Mouse (Mus musculus): ENCODE results near the gene Adamtsl3.

DNA sequence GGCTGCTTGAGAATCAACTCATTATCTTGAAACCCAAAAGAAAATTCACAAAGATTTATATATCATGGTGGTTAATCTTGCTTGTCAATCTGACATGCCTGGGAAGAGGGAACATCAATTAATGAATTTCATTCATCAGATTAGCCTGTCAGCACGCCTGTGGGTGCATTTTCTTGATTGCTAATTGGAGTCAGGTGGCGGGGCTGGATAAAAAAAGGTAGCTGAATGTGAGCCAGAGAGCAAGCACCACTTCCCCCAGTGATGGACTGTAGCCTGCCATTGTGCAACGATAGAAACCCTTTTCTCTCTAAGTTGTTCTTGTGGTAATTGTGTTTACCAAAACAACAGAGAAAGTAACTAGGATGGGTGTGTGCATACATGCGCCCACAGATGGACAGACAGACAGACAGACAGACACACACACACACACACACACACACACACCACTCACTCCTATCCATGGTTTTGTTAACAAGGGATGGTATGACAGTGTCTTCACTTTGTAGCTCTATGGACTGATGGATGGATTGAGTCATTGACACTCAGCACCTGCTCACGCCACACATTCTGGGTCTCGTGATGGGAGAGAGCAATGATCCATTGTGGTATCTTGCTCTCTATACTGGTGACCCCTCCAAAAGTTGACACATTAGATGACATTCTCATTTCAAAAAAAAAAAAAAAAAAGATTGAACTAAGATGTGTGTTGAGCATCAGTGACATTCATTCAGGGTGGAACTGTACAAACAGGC, 59.1 kb downstream of the Adamtsl3 start:
- no peak for TF ChIP-seq CTCF (IDR thresholded peaks at IDR 0.05; ENCODE audit: extremely low read depth, insufficient read depth, low read length)
- no peak for TF ChIP-seq POLR2A (IDR thresholded peaks at IDR 0.05; ENCODE audit: extremely low read depth, insufficient read depth, low read length)

All from cortical plate, adult 2 months (tissue).